Mouse (Mus musculus) kidney, adult 2 months (tissue): ENCODE measurements around the gene E330034G19Rik. TPM values are rescaled to one million over a fixed set of nuclear protein-coding genes. Genes with fewer than 3 reads are reported as not detected.

ENCODE experiments used
- DNase-seq: peaks from one replicate; pipeline ENCODE4 v3.0.0; 2021
- H3K27ac ChIP-seq: fragments of 200-500 bp; 2 replicates; pipeline ENCODE4 v1.5.1; 2012; ENCODE audit warnings: low read depth, low read length, control low read depth, inconsistent platforms; ENCODE audit not compliant: insufficient read depth
- H3K27me3 ChIP-seq: fragments of 200-500 bp; replicated peaks from 2 replicates; pipeline ENCODE4 v1.6.1; 2012; ENCODE audit warnings: mild to moderate bottlenecking, moderate library complexity, low read length, inconsistent platforms; ENCODE audit not compliant: control insufficient read depth, insufficient read depth
- H3K36me3 ChIP-seq: fragments of 200-500 bp; 2 replicates; pipeline ENCODE4 v1.6.1; 2012; ENCODE audit warnings: mild to moderate bottlenecking, moderate library complexity, low read length, inconsistent platforms; ENCODE audit not compliant: control insufficient read depth, insufficient read depth
- H3K4me1 ChIP-seq: fragments of 200-500 bp; 2 replicates; pipeline ENCODE4 v1.6.1; 2011; ENCODE audit warnings: low read length; ENCODE audit not compliant: control insufficient read depth, insufficient read depth
- H3K4me3 ChIP-seq: fragments of 200-500 bp; 2 replicates; pipeline ENCODE4 v1.5.1; 2011; ENCODE audit warnings: mild to moderate bottlenecking, low read depth, low read length, control low read depth; ENCODE audit not compliant: insufficient read depth
- CTCF ChIP-seq: fragments of 200-500 bp; conservative IDR thresholded peaks from 2 replicates; pipeline ENCODE4 v1.5.1; 2011; ENCODE audit warnings: low read depth, mild to moderate bottlenecking, control low read depth, low read length, moderate library complexity, mixed read lengths; ENCODE audit not compliant: insufficient read depth, insufficient read length
- POLR2A ChIP-seq: fragments of 200-500 bp; IDR thresholded peaks from one replicate; pipeline ENCODE4 v1.6.1; 2011; ENCODE audit warnings: low read depth, low read length, control low read depth
- WGBS: fragments of 180-500 bp; shearing (Covaris S2); methylation state at CpG from one replicate; pipeline ENCODE4 v1.1.7; 2018; 5-methylcytosine and 5-hydroxymethylcytosine counted together
- polyA plus RNA-seq: library from polyadenylated mRNA; depleted of rRNA; stranded (reverse); fragments of >200 nt; gene quantifications from 2 replicates; pipeline ENCODE4 v1.2.3, GENCODE M21; 2012; rRNA removed

The E330034G19Rik gene
- polyA plus RNA-seq, 1 experiment = not detected

DNA sequence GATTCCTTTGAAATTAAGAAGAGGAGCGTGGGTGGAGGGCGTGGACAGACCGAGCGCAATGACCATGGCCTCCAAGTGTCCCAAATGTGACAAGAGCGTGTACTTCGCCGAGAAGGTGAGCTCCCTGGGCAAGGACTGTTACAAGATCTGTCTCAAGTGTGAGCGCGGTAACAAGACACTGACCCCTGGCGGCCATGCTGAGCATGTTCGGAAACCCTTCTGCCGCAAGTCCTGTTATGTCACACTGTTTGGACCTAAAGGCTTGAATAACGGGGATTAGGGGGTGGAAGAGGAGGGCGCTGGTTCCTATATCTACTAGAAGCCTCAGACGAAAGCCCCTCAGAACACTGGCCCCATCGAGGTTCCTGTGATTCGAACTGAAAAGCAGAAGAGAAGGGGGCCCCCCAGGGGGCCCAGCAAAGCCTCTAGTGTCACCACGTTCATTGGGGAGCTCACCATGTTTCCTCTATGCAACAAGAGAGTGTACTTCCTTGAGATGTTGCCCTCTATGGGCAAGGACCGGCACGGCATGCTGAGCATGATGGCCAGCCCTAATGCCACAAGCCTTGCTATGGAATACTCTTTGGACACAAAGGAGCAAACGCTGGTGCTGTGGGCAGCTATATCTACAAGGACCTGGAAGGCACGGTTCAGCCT, 65.4 kb downstream of the E330034G19Rik start:
- Histone ChIP-seq H3K4me1 (no peaks in the 10 kb centered on the region), H3K4me3 (no peak overlapping the region), H3K27me3 (no peaks in the 10 kb centered on the region), H3K27ac (no peak overlapping the region), H3K36me3 (no peaks in the 10 kb centered on the region)
- WGBS = 56% methylated on average over 22 of the region's 22 CpGs
- TF ChIP-seq POLR2A = no peak
- TF ChIP-seq CTCF = peak; percentile 75
- DNase-seq = peak; percentile 42

Other genes with a start within 250 kb of the E330034G19Rik start
- gene Dlg5, start 47.3 kb upstream of the E330034G19Rik start, polyA plus RNA-seq = 31.0 and 37.3 TPM in 2 replicates
- gene Polr3a, start 193.8 kb downstream of the E330034G19Rik start, polyA plus RNA-seq = 8.5 and 9.6 TPM in 2 replicates
- gene Rps24, start 193.9 kb downstream of the E330034G19Rik start, polyA plus RNA-seq = 632 and 749 TPM in 2 replicates